Mouse (Mus musculus) adrenal gland, adult 10 weeks (tissue): Measurements from ENCODE around the gene Olfml3. TPM values are rescaled to one million over a fixed set of nuclear protein-coding genes. Genes with fewer than 3 reads are reported as not detected.

Experiments
- polyA plus RNA-seq: library from polyadenylated mRNA; stranded (reverse); fragments of 350-450 nt; fragmentation: Illumina TruSeq; extraction: RNeasy Lipid Tissue Mini Kit (QIAGEN cat#74804); gene quantifications from one replicate; pipeline ENCODE4 v1.2.3, GENCODE M21; 2014; ENCODE audit warnings: low read depth, low replicate concordance

The Olfml3 gene
- 19.1 TPM for polyA plus RNA-seq

GRCm38 (mm10) chr3:103737778-103738571 lies at the start of gene Olfml3:
Gene Olfml3 (minus strand): TSS chr3:103738001.

GRCm38 (mm10) chr3:103739329-103739728 lies 1.5 kb upstream of the Olfml3 start, which contains the start of gene Gm10964:
Gene Gm10964 (plus strand): TSS chr3:103739366.

Other genes starting within 250 kb of the Olfml3 start
- not detected for gene Syt6, start 162.8 kb downstream of the Olfml3 start, polyA plus RNA-seq
- gene Atg4a-ps, start 91.9 kb downstream of the Olfml3 start, polyA plus RNA-seq: 0.29 TPM
- gene Gm10964, start 1.4 kb upstream of the Olfml3 start, polyA plus RNA-seq: not detected
- gene Hipk1, start 53.6 kb upstream of the Olfml3 start, polyA plus RNA-seq: 104 TPM
- gene Dclre1b, start 71.4 kb upstream of the Olfml3 start, polyA plus RNA-seq: 10.9 TPM
- 16.2 TPM for gene Ap4b1, start 71.5 kb upstream of the Olfml3 start, polyA plus RNA-seq
- gene Gm43064, start 71.6 kb upstream of the Olfml3 start, polyA plus RNA-seq: not detected
- gene Bcl2l15, start 94.6 kb upstream of the Olfml3 start, polyA plus RNA-seq: not detected
- 2.9 TPM for gene Ptpn22, start 121.8 kb upstream of the Olfml3 start, polyA plus RNA-seq
- gene Rsbn1, start 176.1 kb upstream of the Olfml3 start, polyA plus RNA-seq: 49.7 TPM
- 29.7 TPM for gene Phtf1, start 230.1 kb upstream of the Olfml3 start, polyA plus RNA-seq